Mouse (Mus musculus): Measurements from ENCODE around the gene Gimap1. TPM values are rescaled to one million over a fixed set of nuclear protein-coding genes. Genes with fewer than 3 reads are reported as not detected.

Gimap1 gene
- polyA plus RNA-seq, 1 experiment from 2014 or later = 5.2 TPM

DNA sequence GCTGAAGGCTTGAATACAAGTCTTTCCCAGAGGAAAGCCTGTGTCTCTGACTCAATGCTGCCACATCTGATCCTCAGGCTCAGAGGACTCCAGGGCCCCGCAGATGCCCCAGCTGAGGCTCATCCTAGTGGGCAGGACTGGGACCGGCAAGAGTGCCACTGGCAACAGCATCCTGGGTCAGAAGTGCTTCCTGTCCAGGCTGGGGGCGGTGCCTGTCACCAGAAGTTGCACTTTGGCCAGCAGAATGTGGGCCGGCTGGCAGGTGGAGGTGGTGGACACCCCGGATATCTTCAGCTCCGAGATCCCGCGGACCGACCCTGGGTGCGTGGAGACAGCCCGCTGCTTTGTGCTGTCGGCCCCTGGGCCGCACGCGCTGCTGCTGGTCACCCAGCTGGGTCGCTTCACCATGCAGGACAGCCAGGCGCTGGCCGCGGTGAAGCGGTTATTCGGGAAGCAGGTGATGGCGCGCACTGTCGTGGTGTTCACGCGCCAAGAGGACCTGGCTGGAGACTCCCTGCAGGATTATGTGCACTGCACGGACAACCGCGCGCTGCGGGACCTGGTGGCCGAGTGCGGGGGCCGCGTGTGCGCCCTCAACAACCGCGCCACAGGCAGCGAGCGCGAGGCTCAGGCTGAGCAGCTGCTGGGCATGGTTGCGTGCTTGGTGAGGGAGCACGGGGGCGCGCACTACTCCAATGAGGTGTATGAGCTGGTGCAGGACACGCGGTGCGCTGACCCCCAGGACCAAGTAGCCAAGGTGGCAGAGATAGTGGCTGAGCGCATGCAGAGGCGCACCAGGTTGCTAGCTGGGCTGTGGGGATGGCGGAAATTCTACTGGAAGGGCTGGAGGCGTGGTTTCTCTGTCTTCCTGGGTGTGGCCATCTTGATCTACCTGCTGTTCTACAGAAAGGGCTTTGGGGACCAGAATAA, 3.8 kb downstream of the Gimap1 start:
- ATAC-seq (ENCODE audit: low FRiP score, low TSS enrichment) (peak; percentile 46; the same call in 1 of the 2 replicates), DNase-seq (peak; percentile 58)
- H3K27ac ChIP-seq (replicated peaks; ENCODE audit: low read depth, low read length) = 0 out of 2 replicates have a peak overlapping the region, but pooled peaks have one; percentile 32
- no peaks in the 10 kb centered on the region for H3K36me3 ChIP-seq (ENCODE audit: control insufficient read depth, insufficient read depth, low read length)
- H3K27me3 ChIP-seq (ENCODE audit: control insufficient read depth, insufficient read depth, low read length) = peaks cover 17% of the 10 kb centered on the region
- H3K4me3 ChIP-seq (replicated peaks; ENCODE audit: low read depth, low read length) = peak overlapping the region; percentile 49
- H3K9ac ChIP-seq (replicated peaks; ENCODE audit: low read length) = peak overlapping the region; percentile 59
- no peaks in the 10 kb centered on the region for H3K9me3 ChIP-seq (ENCODE audit: control insufficient read depth, low read length)
- peak overlapping the region; percentile 73 for H3K4me2 ChIP-seq (ENCODE audit: low read length)
- H3K4me1 ChIP-seq (ENCODE audit: control insufficient read depth, insufficient read depth, low read length) = no peaks in the 10 kb centered on the region
- 2% methylated on average over 52 of the region's 52 CpGs for WGBS

DNA sequence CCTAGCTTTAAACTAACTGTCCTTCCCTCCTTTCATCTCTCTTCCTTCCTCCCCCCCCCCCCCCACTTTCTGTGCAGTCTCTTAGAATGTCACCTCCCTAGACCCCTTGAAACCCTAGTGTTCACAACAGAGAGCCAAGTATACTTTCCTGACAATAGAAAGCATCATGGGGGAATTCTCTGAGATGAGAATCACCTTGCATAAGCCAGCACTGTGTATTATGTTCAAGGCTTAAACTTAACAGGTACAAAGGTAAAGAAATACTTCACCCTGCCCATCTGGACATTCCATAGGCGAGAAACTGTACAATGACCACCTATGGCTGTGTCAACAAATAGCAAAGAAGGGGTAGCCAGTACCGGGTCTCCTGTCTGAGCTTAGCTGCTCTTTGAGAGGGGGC, 6.6 kb downstream of the Gimap1 start:
- Histone ChIP-seq H3K4me2 (ENCODE audit: low read length) (no peak overlapping the region), H3K9ac (replicated peaks; ENCODE audit: low read length) (no peak overlapping the region), H3K27ac (replicated peaks; ENCODE audit: low read depth, low read length) (no peak overlapping the region), H3K27me3 (ENCODE audit: control insufficient read depth, insufficient read depth, low read length) (peaks cover 17% of the 10 kb centered on the region), H3K36me3 (ENCODE audit: control insufficient read depth, insufficient read depth, low read length) (no peaks in the 10 kb centered on the region), H3K9me3 (ENCODE audit: control insufficient read depth, low read length) (no peaks in the 10 kb centered on the region), H3K4me1 (ENCODE audit: control insufficient read depth, insufficient read depth, low read length) (no peaks in the 10 kb centered on the region), H3K4me3 (replicated peaks; ENCODE audit: low read depth, low read length) (no peak overlapping the region)
- ATAC-seq (ENCODE audit: low FRiP score, low TSS enrichment) (no peak), DNase-seq (no peak)
- WGBS = 67% methylated on average over 2 of the region's 2 CpGs

DNA sequence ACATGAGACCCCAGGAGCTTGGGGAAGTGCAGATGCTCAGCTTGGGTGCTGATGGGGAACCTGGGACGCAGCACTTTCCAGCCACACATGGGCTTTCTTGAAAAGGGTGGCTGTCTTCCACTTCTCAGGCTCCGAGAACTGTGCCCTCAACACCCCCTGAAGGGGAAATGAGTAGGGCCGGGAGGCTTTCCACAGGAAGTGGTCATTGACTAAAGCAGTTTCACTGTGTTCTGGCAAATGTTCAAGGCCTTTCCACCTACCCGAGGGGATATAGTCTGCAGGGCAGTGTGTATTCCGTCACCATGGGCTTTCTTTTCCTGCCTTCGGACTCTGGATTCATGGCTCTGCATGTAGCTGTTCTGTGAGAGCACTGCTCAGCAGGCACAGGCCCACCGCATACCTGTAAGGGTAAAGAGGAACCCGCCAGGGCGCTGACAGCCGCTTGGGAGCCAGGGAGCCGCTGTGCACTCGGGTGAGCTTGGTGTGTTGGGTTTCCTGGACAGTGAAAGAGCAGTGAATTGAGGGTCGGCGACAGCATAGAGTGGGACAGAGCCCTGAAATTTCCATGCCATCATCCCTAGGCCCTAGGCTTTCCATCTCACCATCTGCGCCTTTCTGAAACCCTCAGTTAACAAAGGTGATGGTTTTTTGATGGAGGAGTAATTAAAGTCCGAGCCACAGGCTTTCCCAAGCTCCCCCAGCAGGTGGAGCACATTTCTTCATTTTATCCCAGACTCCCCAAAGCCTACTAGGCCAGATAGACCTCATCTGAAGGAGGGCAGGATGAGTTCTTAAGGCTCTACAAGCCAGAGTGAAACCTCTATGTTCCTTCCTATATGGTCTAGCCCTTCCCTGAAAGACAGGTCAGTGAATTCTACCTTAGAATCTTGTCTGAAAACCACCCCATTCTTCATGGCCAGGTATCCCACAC, 7.4 kb downstream of the Gimap1 start, which contains the start of gene Gimap5:
Gene Gimap5 (plus strand): TSS at position 239 of the 931 bp plus-strand sequence.
- Histone ChIP-seq H3K4me1 (ENCODE audit: control insufficient read depth, insufficient read depth, low read length) (no peaks in the 10 kb centered on the region), H3K27ac (replicated peaks; ENCODE audit: low read depth, low read length) (no peak within 1 kb of the TSS), H3K9ac (replicated peaks; ENCODE audit: low read length) (no peak within 1 kb of the TSS), H3K27me3 (ENCODE audit: control insufficient read depth, insufficient read depth, low read length) (peaks cover 17% of the 10 kb centered on the region), H3K4me2 (ENCODE audit: low read length) (0 out of 2 replicates have a peak within 1 kb of the TSS, but pooled peaks have one; percentile 23), H3K9me3 (ENCODE audit: control insufficient read depth, low read length) (no peaks in the 10 kb centered on the region), H3K36me3 (ENCODE audit: control insufficient read depth, insufficient read depth, low read length) (no peaks in the 10 kb centered on the region), H3K4me3 (replicated peaks; ENCODE audit: low read depth, low read length) (no peak within 1 kb of the TSS)
- WGBS = 49% methylated on average over 16 of the region's 16 CpGs
- DNase-seq = peak; percentile 69
- ATAC-seq (ENCODE audit: low FRiP score, low TSS enrichment) = no peak

DNA sequence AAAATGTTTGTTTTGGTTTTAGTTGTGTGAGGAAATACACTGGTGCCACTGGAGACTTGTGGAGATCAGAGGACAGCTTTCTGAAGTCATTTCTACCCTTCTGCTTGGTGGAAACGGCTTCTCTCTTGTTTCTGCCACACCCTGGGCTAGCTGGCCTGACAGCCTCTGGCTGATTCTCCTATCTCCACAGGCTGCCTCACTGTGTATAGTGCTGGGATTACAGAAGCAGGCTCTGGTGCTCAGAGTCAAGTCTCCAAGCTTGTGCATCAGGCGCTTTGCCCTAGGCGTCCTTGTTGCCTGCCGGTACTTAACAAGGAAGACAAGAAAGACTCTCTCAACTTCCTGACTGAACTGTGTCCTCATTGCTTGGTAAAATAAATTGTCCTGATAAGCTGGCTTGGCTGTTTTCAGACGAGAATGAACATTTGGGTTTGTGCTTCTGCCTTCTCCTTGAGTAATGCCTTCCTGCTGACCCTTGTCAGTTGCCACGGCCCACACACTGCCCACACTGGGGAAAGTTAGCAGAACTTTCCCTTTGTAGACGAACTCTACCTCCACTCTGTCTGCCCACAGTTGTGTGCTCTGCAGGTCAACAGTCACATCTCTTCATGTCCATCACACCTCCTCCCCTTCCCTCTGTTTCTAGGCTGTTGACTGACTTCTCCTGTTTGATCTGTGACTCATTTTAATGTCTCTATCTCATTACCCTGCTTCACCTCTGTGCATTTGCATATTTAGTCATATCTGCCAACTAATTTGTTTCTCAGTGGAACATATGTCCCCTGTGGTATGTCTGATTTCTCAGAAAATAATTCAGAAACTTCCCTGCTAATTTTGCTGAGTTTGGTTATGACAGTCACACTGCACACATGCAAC, 8.5 kb downstream of the Gimap1 start:
- WGBS = 77% methylated on average over 7 of the region's 7 CpGs
- no peak for DNase-seq
- H3K36me3 ChIP-seq (ENCODE audit: control insufficient read depth, insufficient read depth, low read length) = no peaks in the 10 kb centered on the region
- H3K27me3 ChIP-seq (ENCODE audit: control insufficient read depth, insufficient read depth, low read length) = peaks cover 11% of the 10 kb centered on the region
- H3K9ac ChIP-seq (replicated peaks; ENCODE audit: low read length) = no peak overlapping the region
- no peak for ATAC-seq (ENCODE audit: low FRiP score, low TSS enrichment)
- no peak overlapping the region for H3K27ac ChIP-seq (replicated peaks; ENCODE audit: low read depth, low read length)
- no peaks in the 10 kb centered on the region for H3K4me1 ChIP-seq (ENCODE audit: control insufficient read depth, insufficient read depth, low read length)
- H3K4me3 ChIP-seq (replicated peaks; ENCODE audit: low read depth, low read length) = no peak overlapping the region
- H3K4me2 ChIP-seq (ENCODE audit: low read length) = no peak overlapping the region
- H3K9me3 ChIP-seq (ENCODE audit: control insufficient read depth, low read length) = no peaks in the 10 kb centered on the region

- Histone ChIP-seq H3K9me3 (ENCODE audit: control insufficient read depth, low read length) (no peaks in the 10 kb centered on the region), H3K27me3 (ENCODE audit: control insufficient read depth, insufficient read depth, low read length) (no peaks in the 10 kb centered on the region), H3K4me1 (ENCODE audit: control insufficient read depth, insufficient read depth, low read length) (no peaks in the 10 kb centered on the region), H3K27ac (replicated peaks; ENCODE audit: low read depth, low read length) (no peak overlapping the region), H3K9ac (replicated peaks; ENCODE audit: low read length) (no peak overlapping the region), H3K36me3 (ENCODE audit: control insufficient read depth, insufficient read depth, low read length) (no peaks in the 10 kb centered on the region), H3K4me3 (replicated peaks; ENCODE audit: low read depth, low read length) (no peak overlapping the region), H3K4me2 (ENCODE audit: low read length) (no peak overlapping the region)
- DNase-seq = peak; percentile 36
- ATAC-seq (ENCODE audit: low FRiP score, low TSS enrichment) = no peak
- 74% methylated on average over 7 of the region's 7 CpGs for WGBS
Measured at GRCm38 (mm10) chr6:48763567-48764270, 24.9 kb downstream of the Gimap1 start.

DNA sequence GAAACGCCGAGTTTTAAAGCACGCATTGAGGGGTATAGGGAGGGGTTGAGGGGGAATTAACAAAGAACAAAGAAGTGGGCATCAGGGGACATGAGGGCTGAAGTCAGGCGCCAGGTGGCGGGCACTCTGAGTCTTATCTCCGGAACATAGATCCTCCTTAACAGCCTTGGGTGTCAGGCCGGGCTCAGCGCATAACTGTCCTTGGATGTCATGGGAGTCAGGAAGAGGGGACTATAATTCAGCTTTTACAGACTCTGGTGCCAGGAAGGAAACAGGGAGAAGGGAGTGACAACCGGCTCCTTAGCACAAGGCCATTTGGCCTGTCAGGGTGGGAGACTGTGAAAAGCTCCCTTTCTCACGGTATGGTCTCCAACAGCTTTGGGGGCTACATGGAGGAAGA, 25.6 kb downstream of the Gimap1 start:
- H3K36me3 ChIP-seq (ENCODE audit: control insufficient read depth, insufficient read depth, low read length) = no peaks in the 10 kb centered on the region
- no peak overlapping the region for H3K9ac ChIP-seq (replicated peaks; ENCODE audit: low read length)
- H3K4me2 ChIP-seq (ENCODE audit: low read length) = no peak overlapping the region
- ATAC-seq (ENCODE audit: low FRiP score, low TSS enrichment) = no peak
- H3K27ac ChIP-seq (replicated peaks; ENCODE audit: low read depth, low read length) = no peak overlapping the region
- no peaks in the 10 kb centered on the region for H3K27me3 ChIP-seq (ENCODE audit: control insufficient read depth, insufficient read depth, low read length)
- no peaks in the 10 kb centered on the region for H3K9me3 ChIP-seq (ENCODE audit: control insufficient read depth, low read length)
- WGBS = 96% methylated on average over 10 of the region's 10 CpGs
- no peak for DNase-seq
- no peak overlapping the region for H3K4me3 ChIP-seq (replicated peaks; ENCODE audit: low read depth, low read length)
- H3K4me1 ChIP-seq (ENCODE audit: control insufficient read depth, insufficient read depth, low read length) = no peaks in the 10 kb centered on the region

GRCm38 (mm10) chr6:48768178-48768869, 29.5 kb downstream of the Gimap1 start:
- DNase-seq = no peak
- Histone ChIP-seq H3K27ac (replicated peaks; ENCODE audit: low read depth, low read length) (no peak overlapping the region), H3K4me2 (ENCODE audit: low read length) (no peak overlapping the region), H3K27me3 (ENCODE audit: control insufficient read depth, insufficient read depth, low read length) (no peaks in the 10 kb centered on the region), H3K9me3 (ENCODE audit: control insufficient read depth, low read length) (no peaks in the 10 kb centered on the region), H3K36me3 (ENCODE audit: control insufficient read depth, insufficient read depth, low read length) (no peaks in the 10 kb centered on the region), H3K4me3 (replicated peaks; ENCODE audit: low read depth, low read length) (no peak overlapping the region), H3K4me1 (ENCODE audit: control insufficient read depth, insufficient read depth, low read length) (no peaks in the 10 kb centered on the region), H3K9ac (replicated peaks; ENCODE audit: low read length) (no peak overlapping the region)
- WGBS = 70% methylated on average over 9 of the region's 9 CpGs
- ATAC-seq (ENCODE audit: low FRiP score, low TSS enrichment) = no peak

Measured in midbrain, embryonic 14.5 days (tissue).